Mouse (Mus musculus) kidney, adult 9 months (tissue): ENCODE measurements around the gene Thoc7.

Experiments used
- DNase-seq: peaks from one replicate; pipeline ENCODE4 v3.0.0; 2022

Thoc7 gene

GRCm38 (mm10) chr14:13933290-13934051 lies 28.2 kb downstream of the Thoc7 start:
- no peak for DNase-seq

- peak; percentile 71 for DNase-seq
These were observed 44.0 kb downstream of the Thoc7 start for GRCm38 (mm10) chr14:13917630-13918029.

DNA sequence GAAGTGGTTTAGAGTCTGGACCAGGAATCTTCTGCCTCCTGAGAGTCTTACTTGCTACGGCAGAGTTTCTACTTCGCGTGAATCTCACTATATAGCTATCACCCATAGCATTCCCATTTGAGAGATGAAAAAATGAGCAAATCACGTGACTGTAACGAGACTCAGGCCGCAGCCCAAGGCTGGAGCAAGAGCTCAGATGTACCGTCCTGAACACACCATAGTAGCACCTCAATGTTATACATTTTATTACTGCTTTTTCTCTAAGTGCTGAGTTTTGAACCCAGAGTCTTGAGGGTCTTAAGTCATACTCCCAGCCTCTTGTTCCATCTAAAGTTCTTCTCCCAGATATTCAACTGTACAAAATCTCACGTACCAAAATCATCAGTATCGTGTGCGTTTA lies 44.4 kb downstream of the Thoc7 start:
- DNase-seq, result no peak

DNA sequence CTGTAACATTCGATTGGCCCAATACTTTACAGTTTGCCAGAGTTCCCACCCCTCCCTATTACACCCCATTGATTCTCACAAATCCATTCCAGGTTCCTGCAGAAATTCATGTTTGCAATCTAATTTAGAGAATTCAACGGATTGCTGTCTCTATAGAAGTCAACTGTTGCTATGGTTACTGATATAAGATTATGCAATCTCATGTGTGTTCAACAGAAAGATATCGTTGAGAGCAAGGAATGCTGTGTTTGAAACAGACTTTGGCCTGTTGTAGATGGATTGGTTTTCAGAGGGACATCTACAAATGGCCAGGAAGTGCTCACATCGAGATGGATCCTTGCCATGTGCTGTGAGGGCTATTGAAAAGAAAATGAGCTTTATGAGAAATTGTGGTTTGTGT lies 46.4 kb downstream of the Thoc7 start:
- no peak for DNase-seq

GRCm38 (mm10) chr14:13914387-13915082 lies 47.1 kb downstream of the Thoc7 start, which contains the start of gene Gm281:
Gm281 (minus strand) TSS chr14:13914478.
- DNase-seq, result no peak

DNA sequence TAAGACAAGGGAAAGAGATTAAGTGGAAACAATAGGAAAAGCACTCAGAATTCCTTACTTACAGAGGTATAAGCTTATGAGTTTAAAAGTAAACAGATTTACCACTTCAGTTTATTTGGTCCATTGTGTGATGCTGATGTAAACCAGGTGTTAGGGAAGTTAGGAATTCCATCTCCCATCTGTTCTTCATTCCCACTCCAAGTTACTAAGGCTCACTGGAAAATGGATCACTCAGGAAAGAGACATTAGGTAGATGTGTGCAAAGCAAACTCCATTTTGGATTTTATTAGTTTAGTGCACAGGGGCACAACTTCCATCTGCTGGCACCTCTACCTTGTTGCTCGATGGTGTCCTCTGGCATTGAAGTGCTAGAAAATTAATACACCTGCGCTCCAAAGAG lies 51.5 kb downstream of the Thoc7 start:
- no peak for DNase-seq

GRCm38 (mm10) chr14:13907145-13907544 lies 54.5 kb downstream of the Thoc7 start:
- DNase-seq, result no peak

- no peak for DNase-seq
These were observed 55.2 kb downstream of the Thoc7 start for GRCm38 (mm10) chr14:13906461-13906860.

DNA sequence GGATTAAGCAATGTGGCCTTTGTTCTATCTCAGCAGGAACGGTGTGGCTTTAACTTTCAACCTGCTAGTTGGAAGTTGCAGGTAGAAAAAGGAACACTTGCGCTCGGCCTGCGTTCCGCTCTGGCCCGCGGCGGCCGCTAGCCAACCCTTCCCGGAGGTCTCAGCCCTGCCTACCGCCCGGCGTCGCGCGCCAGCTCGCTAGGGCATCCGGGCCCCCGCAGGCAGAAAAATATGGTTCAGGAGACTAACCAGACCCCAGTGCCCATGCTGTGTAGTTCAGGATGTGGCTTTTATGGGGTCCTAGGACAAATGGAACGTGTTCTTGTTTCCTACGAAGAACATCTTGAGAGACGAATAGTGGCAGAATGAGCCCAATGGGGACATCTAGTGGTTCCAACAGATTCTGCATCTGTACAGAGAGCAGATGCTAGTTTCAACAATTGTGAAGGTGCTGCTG lies 60.0 kb downstream of the Thoc7 start:
- peak; percentile 61 for DNase-seq
